Mouse (Mus musculus): Measurements from ENCODE around the gene Lrrc10b.

GRCm38 (mm10) chr19:10461584-10461983 lies 4.3 kb upstream of the Lrrc10b start:
- TF ChIP-seq EP300 (optimal IDR thresholded peaks at IDR 0.05) (no peak), CTCF (IDR thresholded peaks at IDR 0.05; ENCODE audit: low read depth) (no peak)
